Mouse (Mus musculus) lung, adult 2 months (tissue): ENCODE results near the gene Snapc3. TPM values are rescaled to one million over a fixed set of nuclear protein-coding genes. Genes with fewer than 3 reads are reported as not detected.

Source experiments
- DNase-seq: peaks from one replicate; pipeline ENCODE4 v3.0.0; 2022
- H3K4me1 ChIP-seq: fragments of 200-500 bp; 2 replicates; pipeline ENCODE4 v1.6.1; 2011; ENCODE audit warnings: low read length; ENCODE audit not compliant: control insufficient read depth, insufficient read depth
- H3K4me3 ChIP-seq: fragments of 200-500 bp; replicated peaks from 2 replicates; pipeline ENCODE3; 2011; ENCODE audit warnings: low read depth, mild to moderate bottlenecking, control low read depth, low read length; ENCODE audit errors: extremely low read depth
- CTCF ChIP-seq: fragments of 200-500 bp; IDR thresholded peaks from 2 replicates; pipeline ENCODE4 v1.5.1; 2011; ENCODE audit warnings: mild to moderate bottlenecking, low read length, control low read depth; ENCODE audit not compliant: insufficient read depth
- POLR2A ChIP-seq: fragments of 200-500 bp; IDR thresholded peaks from 2 replicates; pipeline ENCODE4 v1.6.1; 2011; ENCODE audit warnings: low read depth, mild to moderate bottlenecking, control low read depth, low read length, borderline replicate concordance; ENCODE audit errors: extremely low read depth
- WGBS: fragments of 180-500 bp; shearing (Covaris S2); methylation state at CpG from one replicate; pipeline ENCODE4 v1.1.7; 2018; 5-methylcytosine and 5-hydroxymethylcytosine counted together
- polyA plus RNA-seq: library from polyadenylated mRNA; depleted of rRNA; stranded (reverse); fragments of >200 nt; gene quantifications from 2 replicates; pipeline ENCODE4 v1.2.3, GENCODE M21; 2012

Gene Snapc3
- polyA plus RNA-seq, 1 experiment = 15.0 TPM

GRCm38 (mm10) chr4:83438116-83438515 lies 20.6 kb downstream of the Snapc3 start:
- no peak overlapping the region for H3K4me3 ChIP-seq
- H3K4me1 ChIP-seq = no peaks in the 10 kb centered on the region
- no peak for DNase-seq

GRCm38 (mm10) chr4:83439045-83439444 lies 21.5 kb downstream of the Snapc3 start:
- no peak for DNase-seq
- WGBS = 49% methylated on average over 5 of the region's 5 CpGs
- TF ChIP-seq CTCF (no peak), POLR2A (no peak)

More at GRCm38 (mm10) chr4:83438116-83438515, 20.6 kb downstream of the Snapc3 start:
- TF ChIP-seq CTCF (no peak), POLR2A (no peak)

GRCm38 (mm10) chr4:83441050-83441449 lies 23.5 kb downstream of the Snapc3 start:
- WGBS = 77% methylated on average over 4 of the region's 4 CpGs
- no peak for DNase-seq
- H3K4me3 ChIP-seq = no peak overlapping the region
- H3K4me1 ChIP-seq = no peaks in the 10 kb centered on the region
- TF ChIP-seq CTCF = no peak
- no peak for TF ChIP-seq POLR2A

More at GRCm38 (mm10) chr4:83439045-83439444, 21.5 kb downstream of the Snapc3 start:
- Histone ChIP-seq H3K4me3 (no peak overlapping the region), H3K4me1 (no peaks in the 10 kb centered on the region)

- no peak overlapping the region for H3K4me3 ChIP-seq
- TF ChIP-seq POLR2A (no peak), CTCF (no peak)
- DNase-seq = no peak
- WGBS = 94% methylated on average over 4 of the region's 4 CpGs
- no peaks in the 10 kb centered on the region for H3K4me1 ChIP-seq
These were observed 33.3 kb downstream of the Snapc3 start for GRCm38 (mm10) chr4:83450785-83451184.

GRCm38 (mm10) chr4:83460106-83460505 lies 42.6 kb downstream of the Snapc3 start:
- H3K4me3 ChIP-seq = no peak overlapping the region
- no peak for TF ChIP-seq POLR2A
- TF ChIP-seq CTCF = no peak
- 75% methylated on average over 5 of the region's 5 CpGs for WGBS
- no peaks in the 10 kb centered on the region for H3K4me1 ChIP-seq
- DNase-seq = no peak

GRCm38 (mm10) chr4:83464827-83465226 lies 47.3 kb downstream of the Snapc3 start:
- H3K4me1 ChIP-seq = no peaks in the 10 kb centered on the region
- no peak for DNase-seq
- TF ChIP-seq CTCF (no peak), POLR2A (no peak)
- 89% methylated on average over 7 of the region's 7 CpGs for WGBS
- no peak overlapping the region for H3K4me3 ChIP-seq

GRCm38 (mm10) chr4:83467615-83468014 lies 50.1 kb downstream of the Snapc3 start:
- no peak for DNase-seq
- 80% methylated on average over 7 of the region's 7 CpGs for WGBS
- TF ChIP-seq CTCF (no peak), POLR2A (no peak)

GRCm38 (mm10) chr4:83468208-83468607 lies 50.7 kb downstream of the Snapc3 start:
- no peaks in the 10 kb centered on the region for H3K4me1 ChIP-seq
- no peak for DNase-seq
- H3K4me3 ChIP-seq = no peak overlapping the region
- TF ChIP-seq POLR2A (no peak), CTCF (no peak)
- WGBS = 83% methylated on average over 3 of the region's 3 CpGs

More at GRCm38 (mm10) chr4:83467615-83468014, 50.1 kb downstream of the Snapc3 start:
- Histone ChIP-seq H3K4me1 (no peaks in the 10 kb centered on the region), H3K4me3 (no peak overlapping the region)

- TF ChIP-seq POLR2A (no peak), CTCF (no peak)
- 33% methylated on average over 12 of the region's 12 CpGs for WGBS
These were observed 67.7 kb downstream of the Snapc3 start for GRCm38 (mm10) chr4:83485250-83485649.

GRCm38 (mm10) chr4:83485735-83486116 lies 68.2 kb downstream of the Snapc3 start:
- H3K4me1 ChIP-seq = no peaks in the 10 kb centered on the region; the same call in 1 of the 2 replicates
- WGBS = under 1% methylated on average over 30 of the region's 40 CpGs
- TF ChIP-seq POLR2A (no peak), CTCF (peak; percentile 44)
- DNase-seq = peak; percentile 71
- H3K4me3 ChIP-seq = peak overlapping the region; percentile 75

More at GRCm38 (mm10) chr4:83485250-83485649, 67.7 kb downstream of the Snapc3 start:
- H3K4me3 ChIP-seq = peak overlapping the region; percentile 75
- DNase-seq = no peak
- H3K4me1 ChIP-seq = no peaks in the 10 kb centered on the region; the same call in 1 of the 2 replicates
